Mouse (Mus musculus) gastrocnemius, postnatal 36 days (tissue): ENCODE data around the gene Mcat. TPM values are rescaled to one million over a fixed set of nuclear protein-coding genes. Genes with fewer than 3 reads are reported as not detected.
"Not testable (repeated sequence)": the region's sequence is repeated elsewhere in the genome, so short reads cannot be mapped to it uniquely, and the experiment has no call there.

Experiments used
- DNase-seq, 2 experiments: peaks; one replicate each; pipeline ENCODE4 v3.0.0; 2022
- intact Hi-C: fragments of 180-260 bp; cut with DNase I; formaldehyde crosslinking; loops from one replicate; pipeline ENCODE4 v1.15.1; 2025
- microRNA-seq, 2 experiments: library from miRNA; unstranded; fragments of <30 nt; microRNA quantifications; one replicate each; pipeline ENCODE4 v1.2.0; 2021
- total RNA-seq, 2 experiments: library from RNA; stranded (reverse); gene quantifications; 2 replicates each; pipeline ENCODE4 v1.2.3; 2021

Mcat gene
- total RNA-seq, 2 experiments from 2014 or later, result 18.2 to 20.1 TPM

GRCm38 (mm10) chr15:83518215-83519048 lies 45.2 kb downstream of the Mcat start:
- peak; percentile 36 to 54 for DNase-seq
- intact Hi-C loops, result loop anchor here (2.0 to 5.0 kb wide), 3 partner anchors 111 to 308 kb away; no protein-coding TSS in a partner anchor

- intact Hi-C loops, result loop anchor here (5.0 kb wide), 2 partner anchors 108 to 133 kb away; no protein-coding TSS in a partner anchor
- no peak for DNase-seq
Measured at GRCm38 (mm10) chr15:83515018-83515417, 48.6 kb downstream of the Mcat start.

GRCm38 (mm10) chr15:83512489-83513281 lies 50.9 kb downstream of the Mcat start:
- intact Hi-C loops, result loop anchor here (5.0 kb wide), 1 partner anchor 285 kb away; no protein-coding TSS in a partner anchor
- no peak for DNase-seq

- intact Hi-C loops, result loop anchor here (5.0 kb wide), 1 partner anchor 284 kb away; no protein-coding TSS in a partner anchor
- peak; percentile 93 to 94 for DNase-seq
Measured at GRCm38 (mm10) chr15:83510805-83511405, 52.7 kb downstream of the Mcat start, which contains the start of gene Ttll1. Gene Ttll1, minus strand, starts transcription at chr15:83510893.

GRCm38 (mm10) chr15:83509950-83510804 lies 53.4 kb downstream of the Mcat start:
- intact Hi-C loops, result loop anchor here (5.0 kb wide), 1 partner anchor 283 kb away; no protein-coding TSS in a partner anchor
- no peak for DNase-seq

- DNase-seq, intact Hi-C loops: not testable (repeated sequence)
Measured at GRCm38 (mm10) chr15:83501483-83501882, 62.1 kb downstream of the Mcat start.

GRCm38 (mm10) chr15:83500352-83500751 lies 63.2 kb downstream of the Mcat start:
- intact Hi-C loops, result no loop called here
- no peak for DNase-seq

- DNase-seq, result no peak
- intact Hi-C loops, result no loop called here
Measured at GRCm38 (mm10) chr15:83499211-83499755, 64.3 kb downstream of the Mcat start.

GRCm38 (mm10) chr15:83497299-83497698 lies 66.3 kb downstream of the Mcat start:
- no peak for DNase-seq
- intact Hi-C loops, result no loop called here

Small RNA genes lying within 50 kb of the gene (microRNA-seq; reads per million reads assigned to microRNA genes)
- gene Gm24575, result 0 reads per million in 2 experiments

Other genes with a start within 250 kb of the Mcat start
- 1 to 10 TPM; 5.7 to 6.1 TPM for gene Arfgap3, start 213.5 kb downstream of the Mcat start, total RNA-seq
- gene Pacsin2, start 99.2 kb downstream of the Mcat start, total RNA-seq, result 10 to 100 TPM; 41.4 to 50.5 TPM
- gene Ttll1, start 52.9 kb downstream of the Mcat start, total RNA-seq, result 1 to 10 TPM; 3.1 to 3.5 TPM
- 1 to 10 TPM in 1 of 2 experiments, under 1 TPM in 1; 0.76 to 1.6 TPM for gene Bik, start 36.9 kb downstream of the Mcat start, total RNA-seq
- gene Tspo, start 195 bp downstream of the Mcat start, total RNA-seq, result 10 to 100 TPM; 20.8 to 23.4 TPM
- gene Ttll12, start 31.4 kb upstream of the Mcat start, total RNA-seq, result 1 to 10 TPM; 4.4 to 4.7 TPM
- gene Scube1, start 161.2 kb upstream of the Mcat start, total RNA-seq, result under 1 TPM; 0.38 to 0.76 TPM
- gene Mpped1, start 215.7 kb upstream of the Mcat start, total RNA-seq, result not detected